Comparison of ENCODE assay signal across 15 mouse cellular contexts in genomic region chr11:7832376-7832775, GRCm38 (mm10).
"Had no signal": no experiment of that assay in that cellular context is flagged by ENCODE, and none has a peak within 500 bp of the region (broad histone marks: within the 10 kb centered on the region; RNA-seq: fewer than 3 reads in every experiment).

No protein-coding gene starts in this region.

- H3K36me3 ChIP-seq: limb, embryonic 12.5 days; limb, embryonic 15.5 days had no signal

- ATAC-seq: inflammation-experienced regulatory T-cells, adult 6 months; intestine, embryonic 16.5 days; liver, postnatal 0 days had no signal

- H3K4me3 ChIP-seq: limb, embryonic 12.5 days; limb, embryonic 15.5 days had no signal

- DNase-seq: kidney, adult 18-20 months; kidney, postnatal 4 days; left cerebral cortex, postnatal 4 days; liver, postnatal 0 days; midbrain, embryonic 14.5 days; thymus, adult 18-20 months; thymus, postnatal 36 days had no signal

- H3K9ac ChIP-seq: limb, embryonic 12.5 days; limb, embryonic 15.5 days; liver, embryonic 14.5 days; liver, postnatal 0 days had no signal

- H3K4me1 ChIP-seq: limb, embryonic 12.5 days; limb, embryonic 15.5 days had no signal

- H3K27ac ChIP-seq: kidney, postnatal 0 days; limb, embryonic 12.5 days; limb, embryonic 15.5 days; liver, embryonic 14.5 days had no signal

- H3K27me3 ChIP-seq: limb, embryonic 12.5 days; limb, embryonic 15.5 days had no signal

- H3K4me2 ChIP-seq: limb, embryonic 12.5 days; limb, embryonic 15.5 days; liver, embryonic 11.5 days; midbrain, embryonic 11.5 days had no signal

- H3K9me3 ChIP-seq: limb, embryonic 12.5 days; limb, embryonic 15.5 days had no signal
